Mouse (Mus musculus) embryonic facial prominence, embryonic 15.5 days (tissue): Measurements from ENCODE around the gene Akap9. TPM values are rescaled to one million over a fixed set of nuclear protein-coding genes. Genes with fewer than 3 reads are reported as not detected.
"Not testable (repeated sequence)": the region's sequence is repeated elsewhere in the genome, so short reads cannot be mapped to it uniquely, and the experiment has no call there.

Experiments used
- ATAC-seq: fragments of 200-750 bp; cut with Nextera tagmentation; 2 replicates; pipeline ENCODE4 v1.8.0; 2017; ENCODE audit warnings: low read depth, moderate TSS enrichment; ENCODE audit not compliant: insufficient number of reproducible peaks, low FRiP score, low TSS enrichment
- H3K27ac ChIP-seq: fragments of 300-500 bp; sonication (generic); replicated peaks from 2 replicates; pipeline ENCODE4 v1.5.1; 2015; ENCODE audit warnings: mild to moderate bottlenecking, inconsistent platforms
- H3K27me3 ChIP-seq: fragments of 300-500 bp; sonication (generic); 2 replicates; pipeline ENCODE4 v1.6.1; 2015; ENCODE audit warnings: inconsistent platforms
- H3K36me3 ChIP-seq: fragments of 300-500 bp; sonication (generic); 2 replicates; pipeline ENCODE4 v1.6.1; 2015; ENCODE audit warnings: mild to moderate bottlenecking, inconsistent platforms
- H3K4me1 ChIP-seq: fragments of 300-500 bp; sonication (generic); 2 replicates; pipeline ENCODE4 v1.6.1; 2015; ENCODE audit warnings: inconsistent platforms
- H3K4me2 ChIP-seq: fragments of 300-500 bp; sonication (generic); replicated peaks from 2 replicates; pipeline ENCODE4 v1.6.1; 2015; ENCODE audit warnings: mild to moderate bottlenecking, inconsistent platforms
- H3K4me3 ChIP-seq: fragments of 300-500 bp; sonication (generic); replicated peaks from 2 replicates; pipeline ENCODE4 v1.5.1; 2015; ENCODE audit warnings: mild to moderate bottlenecking, inconsistent platforms
- H3K9ac ChIP-seq: fragments of 300-500 bp; sonication (generic); 2 replicates; pipeline ENCODE4 v1.6.1; 2015; ENCODE audit warnings: inconsistent platforms
- H3K9me3 ChIP-seq: fragments of 300-500 bp; sonication (generic); replicated peaks from 2 replicates; pipeline ENCODE4 v1.6.1; 2016; ENCODE audit warnings: inconsistent platforms
- WGBS: fragments of 180-500 bp; shearing (Covaris S2); methylation state at CpG from one replicate; pipeline ENCODE4 v1.1.7; 2015; 5-methylcytosine and 5-hydroxymethylcytosine counted together
- polyA plus RNA-seq: library from polyadenylated mRNA; unstranded; fragments of >200 nt; fragmentation: Nextera tagmentation; extraction: Ambion mirVana; gene quantifications from 2 replicates; pipeline ENCODE4 v1.2.1, GENCODE M21; 2015

The Akap9 gene
- polyA plus RNA-seq, 1 experiment from 2014 or later = 144 TPM

DNA sequence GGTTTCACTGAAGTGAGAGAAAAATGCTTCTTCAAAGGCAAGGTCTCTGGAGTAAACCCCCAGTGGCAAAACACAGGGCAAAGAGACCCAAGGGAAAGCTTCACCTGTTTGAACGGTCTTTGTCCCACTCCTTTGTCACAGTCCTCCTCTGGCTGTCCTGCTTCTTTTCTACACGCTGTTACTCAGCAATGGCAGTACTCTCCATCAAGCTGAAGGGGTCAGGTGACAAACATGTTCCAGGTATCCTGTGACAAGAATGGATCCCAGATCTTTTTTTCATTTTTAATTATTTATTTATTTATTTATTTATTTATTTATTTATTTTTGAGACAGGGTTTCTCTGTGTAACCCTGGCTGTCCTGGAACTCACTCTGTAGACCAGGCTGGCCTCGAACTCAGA is 5.7 kb downstream of the Akap9 start:
- Histone ChIP-seq H3K27me3 (no peaks in the 10 kb centered on the region), H3K4me2 (no peak overlapping the region), H3K4me1 (peaks cover 18% of the 10 kb centered on the region; the same call in 1 of the 2 replicates), H3K27ac (no peak overlapping the region), H3K4me3 (no peak overlapping the region), H3K9ac (no peak overlapping the region), H3K36me3 (0 out of 2 replicates have a peak, but pooled peaks cover 3% of the 10 kb centered on the region), H3K9me3 (no peaks in the 10 kb centered on the region)
- WGBS = 89% methylated on average over 3 of the region's 3 CpGs
- no peak for ATAC-seq

DNA sequence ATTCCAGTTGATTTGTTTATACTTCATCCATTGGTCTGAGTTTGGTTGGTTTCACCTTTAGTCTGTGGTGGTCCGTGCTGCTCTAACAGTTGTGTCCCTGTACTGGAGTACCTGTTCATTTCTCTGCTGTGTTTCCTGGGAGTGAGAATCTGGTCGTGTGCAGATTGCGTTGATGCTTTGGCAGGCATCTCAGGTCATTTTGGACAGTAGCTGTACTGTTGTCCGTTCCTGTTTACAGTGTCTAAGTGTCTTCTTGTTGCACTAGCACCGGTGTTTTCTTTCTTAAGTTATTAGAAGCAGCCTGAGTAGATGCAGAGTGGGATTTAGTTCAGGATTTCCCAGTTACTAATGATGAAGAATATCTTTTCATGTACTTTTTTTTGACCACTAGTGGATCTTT is 7.4 kb downstream of the Akap9 start:
- 85% methylated on average over 5 of the region's 5 CpGs for WGBS
- no peak overlapping the region for H3K4me3 ChIP-seq
- H3K36me3 ChIP-seq = 0 out of 2 replicates have a peak, but pooled peaks cover 3% of the 10 kb centered on the region
- H3K9ac ChIP-seq = no peak overlapping the region
- H3K27ac ChIP-seq = no peak overlapping the region
- peaks cover 11% of the 10 kb centered on the region; the same call in 1 of the 2 replicates for H3K4me1 ChIP-seq
- no peaks in the 10 kb centered on the region for H3K9me3 ChIP-seq
- no peak overlapping the region for H3K4me2 ChIP-seq
- ATAC-seq = no peak
- no peaks in the 10 kb centered on the region for H3K27me3 ChIP-seq

DNA sequence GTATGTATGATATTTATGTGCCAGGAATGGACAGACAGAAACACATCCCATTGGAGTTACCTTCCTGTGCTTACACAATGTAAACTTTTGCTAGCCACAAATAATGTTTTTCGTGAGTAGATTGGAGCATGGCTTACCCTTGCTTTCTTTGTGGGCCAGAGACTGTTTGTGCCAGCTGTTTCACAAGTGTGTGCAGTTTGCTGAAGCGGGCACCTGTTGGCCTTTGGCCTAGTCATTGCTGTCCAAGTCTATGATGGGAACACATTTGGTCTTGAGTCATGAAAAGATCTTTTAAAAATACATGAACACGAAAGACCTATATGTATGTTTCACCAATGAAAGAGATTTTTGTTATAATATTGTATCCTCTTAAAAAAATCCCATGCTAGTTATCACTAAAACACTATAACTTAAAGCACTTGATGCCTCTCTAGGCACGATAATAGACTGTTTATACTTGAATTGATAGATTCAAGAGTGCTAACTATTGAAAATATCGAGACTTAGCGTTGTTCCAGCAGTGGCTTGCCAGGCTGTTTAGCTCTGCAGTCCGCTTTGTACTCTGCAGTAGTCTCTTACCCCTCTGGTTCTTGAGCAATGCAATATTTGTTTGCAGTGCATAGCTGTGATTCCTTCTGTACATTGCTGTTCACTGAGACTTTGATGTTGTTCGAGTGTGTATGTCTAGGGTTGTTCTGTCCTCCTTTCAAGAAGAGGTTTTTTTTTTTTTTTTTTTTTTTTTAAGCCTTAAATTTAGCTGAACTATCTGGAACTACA is 8.1 kb downstream of the Akap9 start:
- no peak for ATAC-seq
- 0 out of 2 replicates have a peak, but pooled peaks cover 3% of the 10 kb centered on the region for H3K36me3 ChIP-seq
- no peak overlapping the region for H3K4me2 ChIP-seq
- peaks cover 10% of the 10 kb centered on the region; the same call in 1 of the 2 replicates for H3K4me1 ChIP-seq
- WGBS = 82% methylated on average over 8 of the region's 8 CpGs
- H3K4me3 ChIP-seq = no peak overlapping the region
- no peaks in the 10 kb centered on the region for H3K9me3 ChIP-seq
- H3K27me3 ChIP-seq = no peaks in the 10 kb centered on the region
- no peak overlapping the region for H3K27ac ChIP-seq
- H3K9ac ChIP-seq = no peak overlapping the region

DNA sequence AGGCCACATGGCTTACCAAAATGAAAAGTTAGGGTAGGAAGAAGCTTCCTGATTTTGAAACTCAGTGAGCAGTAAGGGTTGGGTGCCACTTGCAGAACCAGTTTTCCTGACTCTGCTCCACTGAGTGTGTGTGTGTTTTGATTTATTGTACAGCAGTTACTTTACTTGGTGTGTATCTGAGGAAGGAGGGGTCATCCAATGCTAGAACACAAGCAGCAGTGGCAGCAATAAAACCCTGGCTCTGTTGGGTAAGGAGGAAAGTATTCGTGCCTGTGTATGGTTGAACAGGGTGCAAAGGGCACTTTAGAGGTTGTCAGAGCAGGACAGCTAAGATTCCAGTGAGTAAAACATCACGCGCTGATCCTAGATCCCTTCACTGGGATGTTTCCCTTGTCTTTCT is 11.1 kb downstream of the Akap9 start:
- Histone ChIP-seq H3K36me3 (0 out of 2 replicates have a peak, but pooled peaks cover 2% of the 10 kb centered on the region), H3K27me3 (no peaks in the 10 kb centered on the region), H3K4me1 (peaks cover 13% of the 10 kb centered on the region; the same call in 1 of the 2 replicates), H3K4me2 (no peak overlapping the region), H3K27ac (0 out of 2 replicates have a peak overlapping the region, but pooled peaks have one; percentile 9), H3K9ac (no peak overlapping the region), H3K4me3 (no peak overlapping the region), H3K9me3 (no peaks in the 10 kb centered on the region)
- ATAC-seq = no peak
- 88% methylated on average over 3 of the region's 3 CpGs for WGBS

DNA sequence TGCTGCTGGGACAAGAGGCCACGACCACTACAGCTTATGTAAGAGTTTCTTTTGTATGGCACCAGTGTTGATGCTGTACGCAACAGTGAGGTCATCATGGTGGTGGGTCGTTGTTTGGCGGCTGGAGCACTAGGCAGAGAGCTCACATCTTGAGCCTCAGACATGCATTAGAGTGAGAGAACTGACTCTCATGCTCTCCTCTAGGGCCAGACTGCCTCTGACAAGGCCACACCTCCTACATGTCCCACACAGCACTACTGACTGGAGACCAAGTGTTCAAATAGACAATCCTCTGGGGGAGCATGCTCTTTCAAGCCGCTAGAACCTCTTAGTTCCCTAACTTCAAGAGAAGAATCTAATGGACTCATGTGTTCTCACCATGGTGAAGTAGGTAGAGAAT is 11.5 kb downstream of the Akap9 start:
- Histone ChIP-seq H3K27me3 (no peaks in the 10 kb centered on the region), H3K27ac (0 out of 2 replicates have a peak overlapping the region, but pooled peaks have one; percentile 9), H3K4me1 (peaks cover 13% of the 10 kb centered on the region; the same call in 1 of the 2 replicates), H3K9me3 (no peaks in the 10 kb centered on the region), H3K4me2 (no peak overlapping the region), H3K36me3 (no peaks in the 10 kb centered on the region), H3K4me3 (no peak overlapping the region), H3K9ac (no peak overlapping the region)
- WGBS = 94% methylated on average over 5 of the region's 5 CpGs
- no peak for ATAC-seq

DNA sequence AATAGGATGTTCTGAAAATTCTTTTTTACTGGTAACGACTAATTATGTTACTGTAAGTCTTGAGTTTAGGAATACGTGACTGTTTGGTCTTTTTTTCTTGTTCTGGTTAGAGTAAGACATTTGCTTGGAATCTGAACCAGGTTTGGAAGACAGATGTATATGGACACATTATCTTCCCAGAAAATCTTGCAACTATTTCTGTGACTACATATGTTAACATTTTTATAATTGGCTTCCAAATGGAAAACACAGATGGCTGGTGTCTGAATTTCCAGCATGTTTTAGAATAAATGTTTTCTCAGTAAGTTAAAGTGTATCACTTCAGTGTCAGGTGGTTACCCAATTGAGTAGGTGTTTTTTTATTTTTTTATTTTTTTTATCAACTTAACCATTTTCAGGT is 13.4 kb downstream of the Akap9 start:
- Histone ChIP-seq H3K4me1 (peaks cover 13% of the 10 kb centered on the region; the same call in 1 of the 2 replicates), H3K36me3 (no peaks in the 10 kb centered on the region), H3K27me3 (no peaks in the 10 kb centered on the region), H3K9me3 (no peaks in the 10 kb centered on the region), H3K4me3 (no peak overlapping the region), H3K27ac (no peak overlapping the region), H3K4me2 (no peak overlapping the region), H3K9ac (no peak overlapping the region)
- no peak for ATAC-seq
- 50% methylated on average over 2 of the region's 2 CpGs for WGBS

DNA sequence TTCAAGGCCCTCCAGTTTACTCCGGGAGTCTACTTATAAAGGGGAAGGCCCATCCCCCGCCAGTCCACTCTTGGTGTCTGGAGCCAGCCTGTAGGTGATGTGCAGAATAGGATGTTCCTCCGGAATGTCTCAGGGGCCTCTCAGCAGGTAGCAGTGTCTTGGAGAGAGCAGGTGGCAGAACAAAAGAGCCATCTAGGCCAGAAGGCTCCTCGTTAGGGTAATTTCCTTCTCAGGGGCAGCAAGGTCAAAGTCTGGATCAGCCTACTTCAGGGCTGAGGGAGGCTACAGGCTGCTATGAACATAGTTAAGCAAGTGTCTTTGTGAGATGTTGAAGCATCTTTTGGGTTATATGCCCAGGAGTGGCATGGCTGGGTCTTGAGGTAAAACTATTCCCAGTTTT is 15.3 kb downstream of the Akap9 start:
- H3K9ac ChIP-seq, H3K27me3 ChIP-seq, H3K36me3 ChIP-seq, H3K4me3 ChIP-seq, H3K27ac ChIP-seq, H3K4me1 ChIP-seq, H3K4me2 ChIP-seq, H3K9me3 ChIP-seq, ATAC-seq: not testable (repeated sequence)
- 79% methylated on average over 4 of the region's 4 CpGs for WGBS

DNA sequence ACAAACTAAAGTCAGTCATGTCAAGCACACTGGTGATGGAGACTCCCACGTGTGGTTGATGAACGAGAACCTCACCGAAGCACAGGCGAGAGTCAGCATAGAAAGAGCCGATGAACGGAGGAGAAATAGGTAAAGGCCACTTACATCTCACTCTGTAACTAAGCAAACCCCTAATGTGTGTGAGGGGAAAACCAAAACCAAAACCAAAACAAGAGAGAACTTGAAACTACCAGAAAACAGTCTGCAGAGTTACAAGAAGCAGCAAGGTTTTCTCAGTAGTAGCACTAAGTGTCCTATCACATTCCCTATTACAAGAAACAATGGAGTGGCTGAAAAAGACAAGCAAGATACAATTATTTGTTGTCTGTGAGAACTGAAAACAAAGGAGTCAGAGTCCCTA is 24.6 kb downstream of the Akap9 start:
- H3K9ac ChIP-seq = no peak overlapping the region
- no peaks in the 10 kb centered on the region for H3K9me3 ChIP-seq
- ATAC-seq = no peak
- 95% methylated on average over 6 of the region's 6 CpGs for WGBS
- no peaks in the 10 kb centered on the region for H3K27me3 ChIP-seq
- no peak overlapping the region for H3K27ac ChIP-seq
- H3K36me3 ChIP-seq = peaks cover 49% of the 10 kb centered on the region
- H3K4me3 ChIP-seq = no peak overlapping the region
- no peaks in the 10 kb centered on the region for H3K4me1 ChIP-seq
- no peak overlapping the region for H3K4me2 ChIP-seq

DNA sequence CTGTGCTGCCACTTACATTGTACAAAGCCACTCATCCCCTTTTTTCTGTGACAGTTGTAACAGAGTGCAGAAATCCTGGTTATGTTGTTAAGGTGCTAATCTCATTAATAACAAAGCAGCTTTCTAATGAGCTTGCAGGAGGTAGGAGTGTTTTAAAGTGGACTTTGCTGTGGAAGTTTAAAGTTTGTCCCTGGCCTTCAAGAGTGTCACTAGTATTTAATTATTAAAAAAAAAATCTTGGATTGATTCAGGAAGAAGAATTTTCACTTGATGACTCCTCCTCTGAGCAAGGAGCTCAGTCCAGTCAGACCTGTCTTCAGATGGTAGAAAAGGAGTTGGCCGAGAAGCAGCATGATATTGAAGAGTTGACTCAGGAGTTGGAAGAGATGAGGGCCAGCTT is 26.7 kb downstream of the Akap9 start:
- no peak overlapping the region for H3K27ac ChIP-seq
- ATAC-seq = no peak
- peaks cover 41% of the 10 kb centered on the region for H3K36me3 ChIP-seq
- no peaks in the 10 kb centered on the region for H3K27me3 ChIP-seq
- WGBS = 86% methylated on average over 1 of the region's 1 CpGs
- H3K9me3 ChIP-seq = no peaks in the 10 kb centered on the region
- no peaks in the 10 kb centered on the region for H3K4me1 ChIP-seq
- no peak overlapping the region for H3K9ac ChIP-seq
- H3K4me2 ChIP-seq = no peak overlapping the region
- H3K4me3 ChIP-seq = no peak overlapping the region

DNA sequence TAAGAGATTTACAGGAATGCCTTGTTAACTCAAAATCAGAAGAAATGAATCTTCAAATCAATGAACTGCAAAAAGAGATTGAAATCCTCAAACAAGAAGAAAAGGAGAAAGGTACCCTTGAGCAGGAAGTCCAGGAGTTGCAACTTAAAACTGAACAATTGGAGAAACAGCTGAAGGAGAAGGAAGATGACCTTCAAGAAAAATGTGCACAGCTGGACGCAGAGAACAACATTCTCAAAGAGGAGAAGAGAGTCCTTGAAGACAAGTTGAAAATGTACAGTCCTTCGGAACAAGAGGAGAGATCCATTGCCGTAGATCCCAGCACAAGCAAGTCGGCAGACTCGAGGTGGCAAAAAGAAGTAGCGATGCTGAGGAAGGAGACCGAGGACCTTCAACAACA is 33.4 kb downstream of the Akap9 start:
- no peak for ATAC-seq
- no peak overlapping the region for H3K9ac ChIP-seq
- no peaks in the 10 kb centered on the region for H3K4me1 ChIP-seq
- peaks cover 38% of the 10 kb centered on the region for H3K36me3 ChIP-seq
- no peaks in the 10 kb centered on the region for H3K9me3 ChIP-seq
- H3K4me3 ChIP-seq = no peak overlapping the region
- no peak overlapping the region for H3K27ac ChIP-seq
- H3K4me2 ChIP-seq = no peak overlapping the region
- 95% methylated on average over 7 of the region's 7 CpGs for WGBS
- H3K27me3 ChIP-seq = no peaks in the 10 kb centered on the region

DNA sequence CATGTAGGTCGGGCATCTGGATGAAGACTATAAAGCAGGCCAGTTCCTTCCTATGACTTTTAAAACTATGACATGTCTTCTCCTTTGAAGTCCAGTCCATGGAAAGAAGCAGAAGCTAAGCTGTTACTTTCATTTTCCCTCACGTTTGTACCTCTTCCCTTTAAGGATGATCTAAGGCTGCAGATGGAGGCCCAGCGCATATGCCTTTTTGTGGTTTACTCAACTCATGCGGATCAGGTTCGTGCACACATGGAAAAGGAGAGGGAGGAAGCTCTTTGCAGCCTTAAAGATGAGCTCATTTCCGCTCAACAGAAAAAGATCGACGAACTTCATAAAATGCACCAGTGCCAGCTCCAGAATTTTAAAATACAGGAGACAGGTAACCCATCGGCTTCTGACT is 40.6 kb downstream of the Akap9 start:
- WGBS = 86% methylated on average over 9 of the region's 9 CpGs
- H3K4me3 ChIP-seq = no peak overlapping the region
- ATAC-seq = no peak
- no peak overlapping the region for H3K9ac ChIP-seq
- no peaks in the 10 kb centered on the region for H3K4me1 ChIP-seq
- H3K4me2 ChIP-seq = no peak overlapping the region
- peaks cover 33% of the 10 kb centered on the region for H3K36me3 ChIP-seq
- H3K9me3 ChIP-seq = no peaks in the 10 kb centered on the region
- no peaks in the 10 kb centered on the region for H3K27me3 ChIP-seq
- H3K27ac ChIP-seq = no peak overlapping the region

DNA sequence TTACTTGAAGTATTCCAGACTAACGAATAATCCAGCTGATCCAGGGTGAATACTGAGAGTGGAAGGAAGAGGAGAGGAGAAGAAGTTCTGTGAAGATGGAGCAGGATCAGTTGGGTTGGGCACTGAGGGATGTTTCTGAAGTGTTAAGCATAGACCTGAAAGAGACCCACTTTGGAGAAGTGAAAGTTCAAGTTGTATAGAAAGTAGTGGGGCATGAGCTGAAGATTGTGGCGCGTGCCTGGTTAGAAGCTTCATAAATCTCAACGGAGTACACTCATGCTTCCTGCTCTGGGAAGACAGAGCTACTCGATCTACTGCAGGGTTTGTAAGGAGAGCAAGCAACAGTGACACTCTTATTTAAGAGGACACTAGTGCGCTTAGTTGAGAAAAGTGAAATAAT is 41.3 kb downstream of the Akap9 start:
- H3K4me1 ChIP-seq = no peaks in the 10 kb centered on the region
- WGBS = 93% methylated on average over 6 of the region's 6 CpGs
- ATAC-seq = no peak

More for the DNA sequence above, 41.3 kb downstream of the Akap9 start:
- no peaks in the 10 kb centered on the region for H3K9me3 ChIP-seq
- H3K4me2 ChIP-seq = no peak overlapping the region
- H3K9ac ChIP-seq = no peak overlapping the region
- H3K27me3 ChIP-seq = no peaks in the 10 kb centered on the region
- no peak overlapping the region for H3K27ac ChIP-seq
- peaks cover 40% of the 10 kb centered on the region for H3K36me3 ChIP-seq
- H3K4me3 ChIP-seq = no peak overlapping the region
